Mouse (Mus musculus) spleen, adult 2 months (tissue): ENCODE measurements around the gene Myo18a. TPM values are rescaled to one million over a fixed set of nuclear protein-coding genes. Genes with fewer than 3 reads are reported as not detected.

Source experiments
- DNase-seq, 2 experiments: peaks; one replicate each; pipeline versions ENCODE4 v3.0.0 to v3.0.0-alpha.2; 2012 to 2021; ENCODE audit warnings: low spot score in 2 of 2, low read depth in 1 of 2
- H3K27ac ChIP-seq: fragments of 200-500 bp; 2 replicates; pipeline ENCODE4 v1.5.1; 2012; ENCODE audit warnings: low read length, inconsistent platforms; ENCODE audit not compliant: insufficient read depth
- H3K27me3 ChIP-seq: fragments of 200-500 bp; 2 replicates; pipeline ENCODE4 v1.6.1; 2012; ENCODE audit warnings: mild to moderate bottlenecking, moderate library complexity, low read length, inconsistent platforms; ENCODE audit not compliant: control insufficient read depth, insufficient read depth
- H3K36me3 ChIP-seq: fragments of 200-500 bp; 2 replicates; pipeline ENCODE4 v1.6.1; 2012; ENCODE audit warnings: mild to moderate bottlenecking, low read length, inconsistent platforms; ENCODE audit not compliant: control insufficient read depth, insufficient read depth
- H3K4me1 ChIP-seq: fragments of 200-500 bp; 2 replicates; pipeline ENCODE4 v1.6.1; 2011; ENCODE audit warnings: inconsistent platforms; ENCODE audit not compliant: control insufficient read depth, insufficient read depth, insufficient read length
- H3K4me3 ChIP-seq: fragments of 200-500 bp; 2 replicates; pipeline ENCODE4 v1.5.1; 2011; ENCODE audit warnings: mild to moderate bottlenecking, inconsistent platforms; ENCODE audit not compliant: insufficient read depth, insufficient read length; ENCODE audit errors: extremely low read depth
- CTCF ChIP-seq: fragments of 200-500 bp; IDR thresholded peaks from 2 replicates; pipeline ENCODE4 v1.5.1; 2011; ENCODE audit warnings: mild to moderate bottlenecking, inconsistent platforms; ENCODE audit not compliant: insufficient read depth, insufficient read length, insufficient replicate concordance; ENCODE audit errors: extremely low read depth
- POLR2A ChIP-seq: fragments of 200-500 bp; IDR thresholded peaks from 2 replicates; pipeline ENCODE4 v1.6.1; 2011; ENCODE audit warnings: low read depth, low read length, inconsistent platforms
- WGBS: fragments of 180-500 bp; shearing (Covaris S2); methylation state at CpG from one replicate; pipeline ENCODE4 v1.1.7; 2018; 5-methylcytosine and 5-hydroxymethylcytosine counted together
- polyA plus RNA-seq: library from polyadenylated mRNA; depleted of rRNA; stranded (reverse); fragments of >200 nt; gene quantifications from 2 replicates; pipeline ENCODE4 v1.2.3, GENCODE M21; 2012

Myo18a gene
- polyA plus RNA-seq, 1 experiment, result 52.3 TPM

- no peak overlapping the region for H3K27ac ChIP-seq
- TF ChIP-seq CTCF (no peak), POLR2A (no peak)
- H3K4me1 ChIP-seq, result no peaks in the 10 kb centered on the region
- no peak for DNase-seq
- H3K36me3 ChIP-seq, result no peaks in the 10 kb centered on the region
- WGBS, result 82% methylated on average over 3 of the region's 3 CpGs
- 0 out of 2 replicates have a peak, but pooled peaks cover 1% of the 10 kb centered on the region for H3K27me3 ChIP-seq
- no peak overlapping the region for H3K4me3 ChIP-seq
These were observed 137.1 kb downstream of the Myo18a start for GRCm38 (mm10) chr11:77900187-77900586.

GRCm38 (mm10) chr11:77900696-77901095 is 137.7 kb downstream of the Myo18a start:
- Histone ChIP-seq H3K27ac (no peak overlapping the region), H3K4me1 (no peaks in the 10 kb centered on the region), H3K4me3 (no peak overlapping the region), H3K36me3 (no peaks in the 10 kb centered on the region), H3K27me3 (0 out of 2 replicates have a peak, but pooled peaks cover 1% of the 10 kb centered on the region)
- no peak for DNase-seq
- no peak for TF ChIP-seq CTCF
- no peak for TF ChIP-seq POLR2A
- WGBS, result 84% methylated on average over 4 of the region's 4 CpGs

- 78% methylated on average over 5 of the region's 5 CpGs for WGBS
- Histone ChIP-seq H3K36me3 (no peaks in the 10 kb centered on the region), H3K27ac (no peak overlapping the region), H3K27me3 (0 out of 2 replicates have a peak, but pooled peaks cover 1% of the 10 kb centered on the region), H3K4me1 (no peaks in the 10 kb centered on the region), H3K4me3 (no peak overlapping the region)
- TF ChIP-seq CTCF (no peak), POLR2A (no peak)
- DNase-seq, result no peak
These were observed 138.3 kb downstream of the Myo18a start for GRCm38 (mm10) chr11:77901366-77901765.

GRCm38 (mm10) chr11:77901775-77902355 is 138.8 kb downstream of the Myo18a start:
- no peak for DNase-seq
- H3K27ac ChIP-seq, result no peak overlapping the region
- WGBS, result 51% methylated on average over 8 of the region's 8 CpGs
- H3K4me3 ChIP-seq, result no peak overlapping the region
- no peaks in the 10 kb centered on the region for H3K4me1 ChIP-seq
- TF ChIP-seq CTCF (no peak), POLR2A (no peak)
- H3K36me3 ChIP-seq, result no peaks in the 10 kb centered on the region
- H3K27me3 ChIP-seq, result 0 out of 2 replicates have a peak, but pooled peaks cover 1% of the 10 kb centered on the region

- Histone ChIP-seq H3K4me3 (no peak overlapping the region), H3K27me3 (0 out of 2 replicates have a peak, but pooled peaks cover 1% of the 10 kb centered on the region), H3K4me1 (no peaks in the 10 kb centered on the region), H3K27ac (no peak overlapping the region), H3K36me3 (no peaks in the 10 kb centered on the region)
- DNase-seq, result no peak
- WGBS, result 49% methylated on average over 3 of the region's 3 CpGs
- no peak for TF ChIP-seq POLR2A
These were observed 140.7 kb downstream of the Myo18a start for GRCm38 (mm10) chr11:77903761-77904160.

- TF ChIP-seq CTCF (no peak), POLR2A (no peak)
- 48% methylated on average over 1 of the region's 1 CpGs for WGBS
- no peak for DNase-seq
- no peak overlapping the region for H3K27ac ChIP-seq
- H3K4me3 ChIP-seq, result no peak overlapping the region
- 0 out of 2 replicates have a peak, but pooled peaks cover 1% of the 10 kb centered on the region for H3K27me3 ChIP-seq
- no peaks in the 10 kb centered on the region for H3K36me3 ChIP-seq
- H3K4me1 ChIP-seq, result no peaks in the 10 kb centered on the region
These were observed 141.7 kb downstream of the Myo18a start for GRCm38 (mm10) chr11:77904707-77905106.

- TF ChIP-seq CTCF (no peak), POLR2A (no peak)
- 59% methylated on average over 19 of the region's 19 CpGs for WGBS
- no peak for DNase-seq
- H3K4me1 ChIP-seq, result no peaks in the 10 kb centered on the region
- H3K36me3 ChIP-seq, result no peaks in the 10 kb centered on the region
- H3K27me3 ChIP-seq, result 0 out of 2 replicates have a peak, but pooled peaks cover 1% of the 10 kb centered on the region
- no peak overlapping the region for H3K4me3 ChIP-seq
- no peak overlapping the region for H3K27ac ChIP-seq
These were observed 143.1 kb downstream of the Myo18a start for GRCm38 (mm10) chr11:77906097-77906687.
